8 mouse cellular contexts compared by ENCODE assay signal in genomic region chrX:74270902-74271551, GRCm38 (mm10). TPM values are rescaled to one million over a fixed set of nuclear protein-coding genes. Genes with fewer than 3 reads are reported as not detected.
DNase-seq lines count a peak whose midpoint lies in the region; ATAC-seq and TF ChIP-seq lines count a peak whose summit lies in the region.

No protein-coding gene starts in this region.

- 8% methylated on average over 27 of the region's 27 CpGs for WGBS in bone marrow, adult 2 months
- 21% methylated on average over 27 of the region's 27 CpGs for WGBS in forebrain, postnatal 0 days
- WGBS in intestine, postnatal 0 days = 20% methylated on average over 27 of the region's 27 CpGs
- 9% methylated on average over 27 of the region's 27 CpGs for WGBS in lung, embryonic 14.5 days
- WGBS in neural tube, embryonic 15.5 days = 14% methylated on average over 27 of the region's 27 CpGs

- H3K4me2 ChIP-seq in forebrain, postnatal 0 days (ENCODE audit: low read depth) = peak overlapping the region; percentile 52
- peak overlapping the region; percentile 59 for H3K4me2 ChIP-seq in intestine, postnatal 0 days (replicated peaks; ENCODE audit: low read depth)
- H3K4me2 ChIP-seq in lung, embryonic 14.5 days = peak overlapping the region; percentile 63
- H3K4me2 ChIP-seq in neural tube, embryonic 15.5 days = peak overlapping the region; percentile 57

- no peak for ATAC-seq in forebrain, postnatal 0 days
- no peak for ATAC-seq in intestine, postnatal 0 days
- no peak for ATAC-seq in lung, embryonic 14.5 days (ENCODE audit: insufficient read depth)
- ATAC-seq in neural tube, embryonic 15.5 days (ENCODE audit: low FRiP score) = no peak

- H3K27ac ChIP-seq in bone marrow, adult 2 months (ENCODE audit: control insufficient read depth, insufficient read depth, low read depth, low read length, poor library complexity) = peak overlapping the region; percentile 53
- peak overlapping the region; percentile 59 for H3K27ac ChIP-seq in forebrain, postnatal 0 days (ENCODE audit: low read depth, low read length)
- H3K27ac ChIP-seq in intestine, postnatal 0 days (ENCODE audit: low read depth, low read length) = peak overlapping the region; percentile 52
- peak overlapping the region; percentile 77 for H3K27ac ChIP-seq in lung, embryonic 14.5 days (ENCODE audit: low read depth)
- peak overlapping the region; percentile 72 for H3K27ac ChIP-seq in neural tube, embryonic 15.5 days (replicated peaks)

- no peak for TF ChIP-seq POLR2A in bone marrow, adult 2 months (IDR thresholded peaks at IDR 0.05; ENCODE audit: borderline replicate concordance, control insufficient read depth, low read depth, low read length)

- H3K36me3 ChIP-seq in forebrain, postnatal 0 days (ENCODE audit: insufficient read depth) = peaks cover 4% of the 10 kb centered on the region; the same call in 1 of the 2 replicates
- H3K36me3 ChIP-seq in intestine, postnatal 0 days (ENCODE audit: control insufficient read depth, insufficient read depth) = peaks cover 3% of the 10 kb centered on the region; the same call in 1 of the 2 replicates
- peaks cover 10% of the 10 kb centered on the region; the same call in 1 of the 2 replicates for H3K36me3 ChIP-seq in lung, embryonic 14.5 days (ENCODE audit: insufficient read depth)
- H3K36me3 ChIP-seq in neural tube, embryonic 15.5 days = no peaks in the 10 kb centered on the region

- H3K4me3 ChIP-seq in bone marrow, adult 2 months (replicated peaks; ENCODE audit: control insufficient read depth, low read depth, low read length) = peak overlapping the region; percentile 74
- peak overlapping the region; percentile 53 for H3K4me3 ChIP-seq in forebrain, postnatal 0 days (ENCODE audit: low read depth, low read length)
- H3K4me3 ChIP-seq in intestine, postnatal 0 days (ENCODE audit: low read depth, low read length) = peak overlapping the region; percentile 56
- peak overlapping the region; percentile 58 for H3K4me3 ChIP-seq in lung, embryonic 14.5 days (ENCODE audit: low read depth, low read length)
- H3K4me3 ChIP-seq in neural tube, embryonic 15.5 days (replicated peaks) = peak overlapping the region; percentile 53

- intact Hi-C loops in left cerebral cortex, postnatal 25 days (cut with DNase I) = loop anchor here (2.0 kb wide), 2 partner anchors 16 to 304 kb away; partner anchors contain the start of genes Emd and Hcfc1

- DNase-seq in left cerebral cortex, postnatal 25 days (ENCODE audit: low spot score in 2 of 2) = peak; percentile 14 to 18
- no peak for DNase-seq in left cerebral cortex, adult 11 months (ENCODE audit: low spot score)
- DNase-seq in forebrain, postnatal 0 days = peak; percentile 39
- peak; percentile 56 for DNase-seq in lung, embryonic 14.5 days
- no peak for DNase-seq in frontal cortex, postnatal 14 days (ENCODE audit: low spot score in 2 of 2)

- peak overlapping the region; percentile 65 for H3K9ac ChIP-seq in forebrain, postnatal 0 days
- peak overlapping the region; percentile 57 for H3K9ac ChIP-seq in intestine, postnatal 0 days (ENCODE audit: low read depth, low read length)
- peak overlapping the region; percentile 79 for H3K9ac ChIP-seq in lung, embryonic 14.5 days
- peak overlapping the region; percentile 65 for H3K9ac ChIP-seq in neural tube, embryonic 15.5 days (replicated peaks)

- H3K4me1 ChIP-seq in bone marrow, adult 2 months (ENCODE audit: control insufficient read depth, insufficient read depth, low read length) = no peaks in the 10 kb centered on the region; the same call in 1 of the 2 replicates
- no peaks in the 10 kb centered on the region for H3K4me1 ChIP-seq in forebrain, postnatal 0 days (ENCODE audit: insufficient read depth)
- no peaks in the 10 kb centered on the region for H3K4me1 ChIP-seq in intestine, postnatal 0 days (replicated peaks; ENCODE audit: control insufficient read depth, insufficient read depth, low read length)
- no peaks in the 10 kb centered on the region for H3K4me1 ChIP-seq in lung, embryonic 14.5 days (ENCODE audit: insufficient read depth)
- peaks cover 10% of the 10 kb centered on the region for H3K4me1 ChIP-seq in neural tube, embryonic 15.5 days

- no peaks in the 10 kb centered on the region for H3K27me3 ChIP-seq in forebrain, postnatal 0 days (ENCODE audit: insufficient read depth, low read length)
- H3K27me3 ChIP-seq in intestine, postnatal 0 days (replicated peaks; ENCODE audit: control insufficient read depth, insufficient read depth, low read length) = no peaks in the 10 kb centered on the region
- no peaks in the 10 kb centered on the region for H3K27me3 ChIP-seq in lung, embryonic 14.5 days (ENCODE audit: insufficient read depth, low read length)
- H3K27me3 ChIP-seq in neural tube, embryonic 15.5 days (replicated peaks) = no peaks in the 10 kb centered on the region

- H3K9me3 ChIP-seq in forebrain, postnatal 0 days (ENCODE audit: low read length) = no peaks in the 10 kb centered on the region
- H3K9me3 ChIP-seq in intestine, postnatal 0 days (ENCODE audit: control insufficient read depth) = no peaks in the 10 kb centered on the region
- H3K9me3 ChIP-seq in lung, embryonic 14.5 days (ENCODE audit: low read depth, low read length) = no peaks in the 10 kb centered on the region
- no peaks in the 10 kb centered on the region for H3K9me3 ChIP-seq in neural tube, embryonic 15.5 days (replicated peaks)

- TF ChIP-seq CTCF in bone marrow, adult 2 months (IDR thresholded peaks at IDR 0.05; ENCODE audit: control insufficient read depth, insufficient read depth, low read length) = no peak
- no peak for TF ChIP-seq CTCF in forebrain, postnatal 0 days (IDR thresholded peaks at IDR 0.05; ENCODE audit: low read depth)
- 0 out of 2 replicates have a peak, but pooled peaks have one; percentile 19 for TF ChIP-seq CTCF in intestine, postnatal 0 days (IDR thresholded peaks at IDR 0.05; ENCODE audit: low read depth)
- TF ChIP-seq CTCF in lung, embryonic 14.5 days (IDR thresholded peaks at IDR 0.05; ENCODE audit: low read depth) = no peak

RNA-seq across cellular contexts. Expression of gene Rpl10, which starts 0.4 kb away (rescaled TPM):
- 100 to 1,000 TPM; 137 to 162 TPM for total RNA-seq in left cerebral cortex, postnatal 25 days (2021)
- 68.3 and 79.6 TPM in 2 replicates for polyA plus RNA-seq in bone marrow, adult 2 months (2011; ENCODE audit: insufficient read depth, insufficient read length, low replicate concordance, missing spikeins)
- total RNA-seq in forebrain, postnatal 0 days (2014; rRNA removed) = 2,018 and 2,171 TPM in 2 replicates
- polyA plus RNA-seq in forebrain, postnatal 0 days (2015; fragmentation: Nextera tagmentation; extraction: Ambion mirVana) = 467 and 512 TPM in 2 replicates
- polyA plus RNA-seq in intestine, postnatal 0 days (2015; fragmentation: Nextera tagmentation; extraction: Ambion mirVana) = 485 and 521 TPM in 2 replicates
- 989 and 995 TPM in 2 replicates for polyA plus RNA-seq in lung, embryonic 14.5 days (2014; fragmentation: Nextera tagmentation; extraction: Ambion mirVana)
- 436 and 510 TPM in 2 replicates for polyA plus RNA-seq in neural tube, embryonic 15.5 days (2015; fragmentation: Nextera tagmentation; extraction: Ambion mirVana)

RNA-seq across cellular contexts. Expression of gene Taz, which starts 10.7 kb away (rescaled TPM):
- 10 to 100 TPM; 48.5 to 55.5 TPM for total RNA-seq in left cerebral cortex, postnatal 25 days (2021)
- 32.4 and 58.0 TPM in 2 replicates for polyA plus RNA-seq in bone marrow, adult 2 months (2011; ENCODE audit: insufficient read depth, insufficient read length, low replicate concordance, missing spikeins)
- total RNA-seq in forebrain, postnatal 0 days (2014; rRNA removed) = 54.5 and 80.6 TPM in 2 replicates
- 45.7 and 58.1 TPM in 2 replicates for polyA plus RNA-seq in forebrain, postnatal 0 days (2015; fragmentation: Nextera tagmentation; extraction: Ambion mirVana)
- polyA plus RNA-seq in intestine, postnatal 0 days (2015; fragmentation: Nextera tagmentation; extraction: Ambion mirVana) = 64.0 and 64.8 TPM in 2 replicates
- polyA plus RNA-seq in lung, embryonic 14.5 days (2014; fragmentation: Nextera tagmentation; extraction: Ambion mirVana) = 54.1 and 54.3 TPM in 2 replicates
- 84.0 and 87.7 TPM in 2 replicates for polyA plus RNA-seq in neural tube, embryonic 15.5 days (2015; fragmentation: Nextera tagmentation; extraction: Ambion mirVana)

RNA-seq across cellular contexts. Expression of gene Dnase1l1, which starts 11.1 kb away (rescaled TPM):
- 1 to 10 TPM; 2.1 to 2.3 TPM for total RNA-seq in left cerebral cortex, postnatal 25 days (2021)
- polyA plus RNA-seq in bone marrow, adult 2 months (2011; ENCODE audit: insufficient read depth, insufficient read length, low replicate concordance, missing spikeins) = 16.4 and 21.5 TPM in 2 replicates
- 1.3 and 2.2 TPM in 2 replicates for total RNA-seq in forebrain, postnatal 0 days (2014; rRNA removed)
- 3.1 and 3.4 TPM in 2 replicates for polyA plus RNA-seq in forebrain, postnatal 0 days (2015; fragmentation: Nextera tagmentation; extraction: Ambion mirVana)
- polyA plus RNA-seq in intestine, postnatal 0 days (2015; fragmentation: Nextera tagmentation; extraction: Ambion mirVana) = 24.7 and 26.2 TPM in 2 replicates
- polyA plus RNA-seq in lung, embryonic 14.5 days (2014; fragmentation: Nextera tagmentation; extraction: Ambion mirVana) = 10.3 and 11.0 TPM in 2 replicates
- polyA plus RNA-seq in neural tube, embryonic 15.5 days (2015; fragmentation: Nextera tagmentation; extraction: Ambion mirVana) = 5.1 and 7.8 TPM in 2 replicates

RNA-seq across cellular contexts. Expression of gene Emd, which starts 16.5 kb away (rescaled TPM):
- 10 to 100 TPM; 31.4 to 38.9 TPM for total RNA-seq in left cerebral cortex, postnatal 25 days (2021)
- polyA plus RNA-seq in bone marrow, adult 2 months (2011; ENCODE audit: insufficient read depth, insufficient read length, low replicate concordance, missing spikeins) = 34.6 and 51.7 TPM in 2 replicates
- total RNA-seq in forebrain, postnatal 0 days (2014; rRNA removed) = 51.6 and 73.2 TPM in 2 replicates
- 16.9 and 21.0 TPM in 2 replicates for polyA plus RNA-seq in forebrain, postnatal 0 days (2015; fragmentation: Nextera tagmentation; extraction: Ambion mirVana)
- polyA plus RNA-seq in intestine, postnatal 0 days (2015; fragmentation: Nextera tagmentation; extraction: Ambion mirVana) = 13.8 and 14.6 TPM in 2 replicates
- 29.1 and 29.3 TPM in 2 replicates for polyA plus RNA-seq in lung, embryonic 14.5 days (2014; fragmentation: Nextera tagmentation; extraction: Ambion mirVana)
- polyA plus RNA-seq in neural tube, embryonic 15.5 days (2015; fragmentation: Nextera tagmentation; extraction: Ambion mirVana) = 13.2 and 17.9 TPM in 2 replicates

RNA-seq across cellular contexts. Expression of gene Flna, which starts 21.4 kb away (rescaled TPM):
- 10 to 100 TPM; 65.4 to 68.3 TPM for total RNA-seq in left cerebral cortex, postnatal 25 days (2021)
- 140 and 356 TPM in 2 replicates for polyA plus RNA-seq in bone marrow, adult 2 months (2011; ENCODE audit: insufficient read depth, insufficient read length, low replicate concordance, missing spikeins)
- 327 and 336 TPM in 2 replicates for total RNA-seq in forebrain, postnatal 0 days (2014; rRNA removed)
- 35.5 and 45.1 TPM in 2 replicates for polyA plus RNA-seq in forebrain, postnatal 0 days (2015; fragmentation: Nextera tagmentation; extraction: Ambion mirVana)
- 155 and 170 TPM in 2 replicates for polyA plus RNA-seq in intestine, postnatal 0 days (2015; fragmentation: Nextera tagmentation; extraction: Ambion mirVana)
- polyA plus RNA-seq in lung, embryonic 14.5 days (2014; fragmentation: Nextera tagmentation; extraction: Ambion mirVana) = 474 and 504 TPM in 2 replicates
- 67.3 and 100 TPM in 2 replicates for polyA plus RNA-seq in neural tube, embryonic 15.5 days (2015; fragmentation: Nextera tagmentation; extraction: Ambion mirVana)

Comparison
In these comparisons a context has a peak if more than half of its experiments do, and no peak if none do; other contexts are left out.
1. DNase-seq: peak in left cerebral cortex, postnatal 25 days (2 of 2), forebrain, postnatal 0 days (single experiment) and lung, embryonic 14.5 days (single experiment); none in left cerebral cortex, adult 11 months (single experiment) and frontal cortex, postnatal 14 days (0 of 2).
2. Peak in every context shown above with its lines, with median percentiles within 50 percentile points of each other: H3K27ac ChIP-seq, H3K4me3 ChIP-seq, H3K4me2 ChIP-seq and H3K9ac ChIP-seq.